Mouse (Mus musculus) spleen, adult 2 months (tissue): ENCODE results near the gene Ms4a3.

Experiments
- CTCF ChIP-seq: fragments of 200-500 bp; IDR thresholded peaks from 2 replicates; pipeline ENCODE4 v1.5.1; 2011; ENCODE audit warnings: mild to moderate bottlenecking, inconsistent platforms; ENCODE audit not compliant: insufficient read depth, insufficient read length, insufficient replicate concordance; ENCODE audit errors: extremely low read depth
- POLR2A ChIP-seq: fragments of 200-500 bp; IDR thresholded peaks from 2 replicates; pipeline ENCODE4 v1.6.1; 2011; ENCODE audit warnings: low read depth, low read length, inconsistent platforms

DNA sequence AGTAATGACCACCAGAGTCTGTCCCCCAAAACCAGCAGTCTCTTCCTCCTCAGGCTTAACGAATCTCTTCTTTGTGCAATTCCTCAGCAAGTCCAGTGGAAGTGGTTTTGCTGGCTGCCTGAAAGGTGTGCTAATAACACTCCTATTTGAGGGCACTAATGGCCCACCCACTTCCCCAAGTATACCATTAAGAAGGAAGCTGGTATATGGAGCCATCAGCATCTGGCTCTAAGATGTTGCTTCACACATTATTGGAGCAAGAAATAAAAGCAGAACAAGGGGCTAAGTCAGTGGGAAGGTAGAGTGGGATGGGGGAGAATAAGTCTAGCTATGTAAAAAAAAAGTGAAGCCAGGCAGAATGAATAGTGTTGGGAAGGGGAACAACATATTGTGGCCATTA, at the start of gene Ms4a3:
- TF ChIP-seq CTCF, result no peak
- TF ChIP-seq POLR2A, result no peak
